Mouse (Mus musculus) urinary bladder, postnatal 14 days (tissue): ENCODE results near the gene Atraid.

Experiments used
- DNase-seq: peaks from one replicate; pipeline ENCODE4 v3.0.0; 2021; ENCODE audit warnings: low spot score

Gene Atraid

DNA sequence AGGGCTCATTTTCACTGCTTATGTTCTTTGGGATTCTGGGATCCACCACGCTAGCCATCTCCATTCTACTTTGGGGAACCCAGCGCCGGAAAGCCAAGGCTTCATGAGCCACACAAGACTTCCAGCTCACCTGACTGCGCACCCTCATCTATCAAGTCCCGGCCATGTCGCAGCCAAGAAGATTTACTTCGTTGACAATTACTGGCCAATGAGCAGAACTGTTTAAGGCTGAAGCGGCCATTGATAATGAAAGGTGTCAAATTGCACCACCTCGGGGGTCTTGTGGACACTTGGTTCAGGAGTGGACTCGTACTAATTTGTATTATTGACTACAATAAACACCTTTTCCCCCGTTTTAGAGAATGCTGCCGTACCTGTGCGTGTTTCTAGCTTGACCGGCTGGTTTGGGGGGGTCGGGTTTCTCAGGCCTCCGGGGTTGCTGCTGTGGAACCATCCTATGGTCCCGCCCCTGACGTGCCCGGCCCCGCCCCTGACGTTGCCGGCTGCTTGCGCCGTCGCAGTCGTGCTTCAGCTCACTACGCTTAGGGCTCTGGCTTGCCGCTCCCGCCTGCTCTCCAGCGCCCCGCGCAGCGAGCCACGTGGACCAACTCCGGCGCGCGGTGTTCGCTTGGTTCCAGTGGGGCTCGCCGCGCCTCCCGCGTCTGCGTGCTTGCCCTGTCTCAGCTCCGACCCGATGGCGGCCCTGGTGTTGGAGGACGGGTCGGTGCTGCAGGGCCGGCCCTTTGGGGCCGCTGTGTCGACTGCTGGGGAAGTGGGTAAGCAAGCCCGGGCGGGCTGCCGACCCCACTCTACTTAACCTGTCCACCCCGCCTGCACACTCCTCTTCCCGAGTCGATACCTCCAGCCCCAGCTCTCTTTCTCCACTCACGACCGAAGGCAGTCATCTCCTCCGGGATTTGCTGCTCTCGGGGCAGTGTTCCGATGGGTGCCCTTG is 6.4 kb downstream of the Atraid start, which contains the start of gene Cad:
Cad (plus strand) TSS at position 520 of the 955 bp plus-strand sequence.
- peak; percentile 96 for DNase-seq

DNA sequence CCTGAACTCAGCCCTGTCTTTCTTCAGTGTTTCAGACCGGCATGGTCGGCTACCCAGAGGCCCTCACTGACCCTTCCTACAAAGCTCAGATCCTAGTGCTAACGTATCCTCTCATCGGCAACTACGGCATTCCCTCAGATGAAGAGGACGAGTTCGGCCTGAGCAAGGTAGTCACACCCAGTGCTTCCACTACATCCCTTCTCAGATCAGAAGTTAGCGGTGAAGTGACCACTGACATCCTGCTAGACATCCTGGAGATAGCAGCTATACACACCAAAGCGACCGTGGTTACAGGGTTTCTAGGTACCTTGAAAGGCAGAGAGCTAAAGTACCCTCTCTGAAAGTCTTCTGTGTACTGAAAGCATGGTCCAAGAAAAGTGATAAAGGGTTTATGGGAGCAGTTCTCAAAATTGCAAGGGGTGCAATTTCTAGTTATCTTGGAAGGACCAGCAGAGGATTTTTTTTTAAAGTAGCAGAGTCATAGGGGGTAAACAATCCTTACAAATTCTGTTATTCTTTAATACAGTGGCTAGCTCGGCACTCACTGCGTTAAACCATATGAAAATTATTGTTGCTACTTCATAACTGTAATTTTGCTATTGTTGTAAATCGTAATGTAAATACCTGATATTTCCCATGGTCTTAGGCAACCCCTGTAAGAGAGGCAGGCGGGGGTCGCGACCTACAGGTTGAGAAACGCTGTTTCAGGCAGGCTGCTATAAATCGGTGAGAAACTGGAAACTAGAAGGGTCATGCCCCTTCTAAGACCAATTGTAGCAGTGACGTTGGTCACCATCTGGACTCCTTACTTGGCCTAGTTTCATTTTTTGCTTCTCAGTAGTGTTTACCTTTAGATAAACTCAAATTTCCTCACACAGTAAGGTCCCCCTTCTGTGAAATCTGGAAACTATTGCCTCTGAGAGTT is 7.4 kb downstream of the Atraid start:
- no peak for DNase-seq

DNA sequence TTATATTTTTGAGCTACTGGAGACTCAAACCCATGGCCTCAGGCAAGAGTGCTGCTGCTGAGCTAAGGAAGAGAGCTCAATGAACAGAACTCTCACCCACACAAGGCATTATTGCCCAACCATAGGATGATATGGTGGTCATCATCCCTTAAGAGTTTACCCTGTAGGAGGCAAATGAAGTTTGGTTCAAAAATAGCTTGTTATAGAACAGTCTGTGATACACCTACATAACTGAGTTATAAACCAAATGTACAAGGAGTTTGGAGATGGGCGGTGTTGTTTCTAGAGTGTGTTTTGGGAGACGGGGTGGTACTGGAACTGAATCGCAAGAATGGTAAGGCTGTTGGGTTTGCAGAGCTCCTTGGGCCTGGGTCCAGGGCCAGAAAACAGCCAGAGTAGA is 21.7 kb downstream of the Atraid start:
- DNase-seq = no peak

GRCm38 (mm10) chr5:31071059-31071458 is 22.9 kb downstream of the Atraid start:
- no peak for DNase-seq

GRCm38 (mm10) chr5:31071821-31072220 is 23.7 kb downstream of the Atraid start:
- no peak for DNase-seq

- no peak for DNase-seq
These were observed 25.1 kb downstream of the Atraid start for GRCm38 (mm10) chr5:31073176-31073575.

DNA sequence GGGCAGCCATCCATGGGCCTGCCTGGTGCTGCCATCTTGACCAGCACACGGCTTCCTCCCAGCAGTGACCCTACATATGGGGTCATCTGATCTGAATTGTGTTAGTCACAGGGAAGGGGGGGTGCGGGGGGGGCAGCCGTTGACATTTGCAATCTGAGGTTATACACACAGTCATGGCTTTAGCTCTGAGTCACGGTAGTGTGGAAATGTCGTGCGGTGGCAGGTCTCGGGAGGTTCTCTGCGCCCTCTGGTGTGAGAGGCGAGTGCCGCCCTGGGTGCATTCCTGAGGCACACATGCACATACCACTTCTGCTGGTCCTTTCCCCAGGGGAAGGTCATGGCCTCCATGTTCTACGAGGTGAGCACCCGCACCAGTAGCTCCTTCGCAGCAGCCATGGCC is 28.2 kb downstream of the Atraid start:
- DNase-seq = no peak

DNA sequence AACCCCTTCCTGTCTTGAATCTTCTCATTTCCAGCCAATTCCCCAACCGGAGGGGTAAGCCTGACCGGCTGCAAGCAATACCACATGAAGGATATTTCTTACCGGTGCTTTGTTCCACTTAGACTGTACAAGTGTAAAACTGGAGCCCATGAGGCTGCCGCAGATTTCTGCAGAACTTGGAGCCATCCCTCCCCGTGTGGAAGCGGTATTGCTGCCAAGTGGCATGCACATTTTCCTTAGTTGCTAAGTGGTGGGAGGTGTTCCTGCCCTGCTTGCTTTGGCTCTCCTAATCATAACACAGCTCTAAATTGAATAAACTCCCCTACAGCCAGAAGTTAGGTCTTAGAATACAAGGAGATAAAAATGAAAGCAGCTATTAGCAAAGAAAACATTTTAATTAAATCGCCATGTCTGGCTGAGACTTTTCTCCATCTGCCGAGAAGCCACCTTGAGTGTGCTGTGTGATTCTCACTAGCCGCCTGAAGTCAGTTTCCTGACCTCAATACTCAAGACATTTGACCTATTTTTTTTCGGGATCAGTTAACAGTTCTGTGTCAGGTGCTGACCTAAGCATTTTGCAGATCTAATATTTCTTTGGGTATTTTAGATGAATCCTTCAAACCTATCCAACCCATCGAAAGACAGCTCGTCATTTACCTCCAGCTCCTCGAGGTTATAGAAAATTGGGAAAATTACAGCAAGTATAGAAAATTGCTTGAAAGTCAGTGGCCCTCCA is 32.1 kb downstream of the Atraid start:
- DNase-seq = no peak

DNA sequence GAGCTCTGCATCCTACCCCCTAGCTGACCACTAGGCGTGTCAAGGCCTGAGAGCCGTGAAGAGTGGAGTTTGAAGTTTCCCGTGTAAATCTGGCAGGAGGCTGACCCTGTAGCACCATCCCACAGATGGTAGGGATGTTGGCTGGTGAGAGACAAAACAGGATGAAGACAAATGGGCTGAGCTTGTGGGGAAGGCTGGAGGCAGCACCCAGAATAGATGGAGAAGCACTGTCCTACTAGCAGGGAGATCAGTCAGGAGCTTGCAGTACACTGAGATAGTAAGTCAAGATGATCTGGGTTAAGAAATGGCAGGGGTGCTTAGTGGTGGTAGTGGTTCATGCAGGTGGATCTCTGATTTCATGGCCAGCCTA is 32.7 kb downstream of the Atraid start:
- no peak for DNase-seq

DNA sequence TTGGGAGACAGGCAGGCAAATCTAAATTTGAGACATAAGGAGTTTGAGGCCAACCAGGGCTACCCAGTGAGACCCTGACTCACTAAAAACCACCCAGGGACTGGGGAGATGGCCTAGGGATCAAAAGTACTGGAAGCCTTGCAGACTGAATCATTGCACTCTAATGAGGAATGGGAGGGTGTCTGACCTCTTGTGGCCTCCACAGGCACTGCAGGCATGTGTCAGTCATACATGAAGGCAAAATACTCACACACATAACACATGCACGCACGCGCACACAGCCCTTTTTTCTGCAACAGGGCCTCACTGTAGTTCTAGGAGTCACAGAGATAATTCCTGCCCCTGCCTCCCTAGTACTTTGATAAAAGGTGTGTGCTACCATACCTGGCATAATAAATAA is 33.3 kb downstream of the Atraid start:
- DNase-seq = peak; percentile 41

DNA sequence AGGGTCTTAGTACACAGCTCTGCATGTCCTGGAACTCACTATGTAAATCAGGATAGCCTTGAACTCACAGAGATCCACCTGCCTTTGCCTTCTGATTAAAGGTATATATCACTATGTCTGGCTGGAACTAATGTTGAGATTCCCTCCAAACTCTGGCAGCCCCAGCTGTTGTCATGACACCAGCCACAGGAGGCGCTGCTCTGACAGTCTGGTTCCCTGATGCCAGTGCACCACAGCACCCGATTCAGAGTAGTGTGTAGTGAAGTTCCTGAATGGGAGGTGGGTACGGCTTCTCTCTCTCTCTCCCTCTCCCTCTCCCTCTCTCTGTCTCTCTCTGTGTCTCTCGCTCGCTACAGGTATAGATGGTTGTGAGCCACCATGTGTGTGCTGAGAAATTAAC is 34.2 kb downstream of the Atraid start:
- peak; percentile 59 for DNase-seq

- no peak for DNase-seq
These were observed 35.0 kb downstream of the Atraid start for GRCm38 (mm10) chr5:31082935-31083625.

DNA sequence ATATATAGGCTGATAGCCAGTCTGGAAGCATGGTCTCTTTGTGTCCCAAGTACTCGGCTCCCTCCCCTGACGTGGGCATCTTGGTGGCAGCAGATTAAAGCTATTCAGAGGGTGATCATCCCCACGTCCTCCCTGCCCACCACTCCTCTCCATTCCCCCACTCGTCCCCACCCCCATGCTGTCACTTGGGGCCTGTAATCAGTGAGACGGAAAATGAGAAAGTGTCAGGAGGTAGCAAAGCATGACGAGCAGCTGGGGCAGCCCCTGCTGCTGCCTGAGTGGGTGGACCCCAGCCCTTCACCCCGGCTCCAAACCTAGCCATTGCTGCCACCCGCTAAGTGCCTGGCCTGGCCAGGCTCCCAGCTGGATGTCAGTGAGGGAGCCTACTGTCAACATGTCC is 35.8 kb downstream of the Atraid start:
- DNase-seq = no peak

- no peak for DNase-seq
These were observed 38.5 kb downstream of the Atraid start for GRCm38 (mm10) chr5:31086606-31087005.

DNA sequence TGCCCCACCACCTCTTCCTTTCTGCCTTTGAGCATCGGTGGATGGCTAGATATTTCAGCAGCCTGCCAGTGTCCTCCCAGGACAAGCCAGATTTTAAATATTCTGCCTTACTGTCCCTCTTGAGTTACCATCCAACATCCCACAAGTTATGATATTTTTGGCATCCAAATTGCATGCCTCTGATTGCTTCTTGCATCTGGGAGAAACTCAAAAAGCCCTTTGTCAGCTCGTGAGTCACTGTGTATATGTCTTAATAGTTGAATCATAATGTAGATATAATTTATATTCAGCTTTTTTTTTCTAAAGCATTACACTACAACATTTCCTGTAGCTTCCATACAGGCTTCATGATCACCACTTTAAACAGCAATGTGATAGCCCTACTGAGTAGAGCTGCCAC is 39.0 kb downstream of the Atraid start:
- DNase-seq = no peak

DNA sequence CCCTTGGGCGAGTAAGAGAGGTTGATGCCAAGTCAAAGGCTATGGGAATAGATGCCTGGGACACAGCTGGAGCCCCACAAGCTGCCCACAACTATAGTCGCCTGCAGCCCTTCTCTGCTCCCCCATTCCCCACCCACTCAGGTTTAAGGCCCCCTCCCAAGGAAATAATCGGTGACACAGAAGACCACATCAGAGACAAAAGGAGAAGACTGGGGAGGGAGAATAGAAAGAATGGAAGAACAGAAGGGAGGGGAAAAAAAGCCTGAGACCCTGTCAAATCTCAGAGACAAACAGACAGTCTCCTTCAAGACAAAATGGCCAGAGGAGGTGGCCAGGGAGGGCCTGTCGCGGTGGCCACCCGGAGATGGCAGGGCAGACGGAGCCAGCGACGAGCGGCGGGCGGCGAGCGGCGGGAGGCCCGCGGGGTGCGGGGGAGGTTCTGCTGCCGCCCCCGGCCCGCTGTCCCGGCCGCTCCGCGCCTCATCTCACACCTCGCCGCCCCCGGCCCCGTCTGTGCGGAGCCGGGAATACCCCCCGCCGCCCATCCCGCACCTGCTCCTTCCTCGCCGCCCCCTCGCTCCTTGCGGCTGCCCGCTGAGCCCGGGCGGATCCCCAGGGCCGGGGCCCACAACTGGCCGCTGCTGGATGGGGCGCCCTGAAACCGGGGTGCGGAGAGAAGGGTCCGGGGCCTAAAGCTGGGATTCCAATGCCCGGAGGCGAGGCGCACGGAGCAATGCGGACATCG is 44.3 kb downstream of the Atraid start:
- DNase-seq = no peak

DNA sequence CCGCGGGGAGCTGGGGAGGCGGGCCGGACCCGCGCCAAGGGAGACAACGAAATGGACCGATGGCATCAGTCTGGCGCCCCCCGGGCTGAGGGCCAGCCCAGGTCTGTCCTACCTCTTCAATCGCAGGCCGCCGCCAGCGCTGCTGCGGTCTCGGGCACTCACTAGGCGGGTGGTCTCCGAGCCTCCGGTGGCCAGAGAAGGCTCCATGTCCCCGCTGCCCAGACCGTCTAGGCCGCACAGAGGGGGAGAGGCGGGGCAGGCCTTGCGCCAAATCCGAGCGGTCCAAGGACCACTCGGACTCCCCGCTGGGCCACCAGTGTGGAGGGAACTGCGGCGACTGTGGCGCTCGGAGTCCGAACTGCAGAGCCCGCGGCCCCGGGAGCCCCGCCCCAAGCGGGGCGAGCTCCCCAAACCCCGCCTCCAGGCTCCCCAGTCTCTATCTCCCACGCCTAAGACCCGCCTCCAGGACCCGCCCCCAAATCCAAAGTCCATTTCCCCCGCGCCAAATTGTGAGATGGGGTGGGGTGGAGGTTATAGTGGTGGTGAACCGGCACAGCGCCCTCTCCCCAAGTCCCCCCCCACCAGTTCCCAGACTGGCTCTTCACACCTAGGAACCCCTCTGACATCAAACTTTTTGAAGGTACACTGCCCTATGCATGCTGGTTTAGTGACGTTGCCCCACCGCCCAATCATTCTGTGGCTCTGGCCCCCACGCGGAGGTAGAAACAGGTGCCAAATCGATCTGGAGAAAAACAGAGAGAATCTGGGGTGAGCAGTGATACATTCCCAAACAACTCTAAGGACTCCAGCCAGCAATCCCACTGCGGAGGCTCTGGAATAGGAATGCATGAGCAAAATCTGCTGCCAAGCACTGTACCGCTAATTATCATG is 45.3 kb downstream of the Atraid start:
- DNase-seq = no peak

DNA sequence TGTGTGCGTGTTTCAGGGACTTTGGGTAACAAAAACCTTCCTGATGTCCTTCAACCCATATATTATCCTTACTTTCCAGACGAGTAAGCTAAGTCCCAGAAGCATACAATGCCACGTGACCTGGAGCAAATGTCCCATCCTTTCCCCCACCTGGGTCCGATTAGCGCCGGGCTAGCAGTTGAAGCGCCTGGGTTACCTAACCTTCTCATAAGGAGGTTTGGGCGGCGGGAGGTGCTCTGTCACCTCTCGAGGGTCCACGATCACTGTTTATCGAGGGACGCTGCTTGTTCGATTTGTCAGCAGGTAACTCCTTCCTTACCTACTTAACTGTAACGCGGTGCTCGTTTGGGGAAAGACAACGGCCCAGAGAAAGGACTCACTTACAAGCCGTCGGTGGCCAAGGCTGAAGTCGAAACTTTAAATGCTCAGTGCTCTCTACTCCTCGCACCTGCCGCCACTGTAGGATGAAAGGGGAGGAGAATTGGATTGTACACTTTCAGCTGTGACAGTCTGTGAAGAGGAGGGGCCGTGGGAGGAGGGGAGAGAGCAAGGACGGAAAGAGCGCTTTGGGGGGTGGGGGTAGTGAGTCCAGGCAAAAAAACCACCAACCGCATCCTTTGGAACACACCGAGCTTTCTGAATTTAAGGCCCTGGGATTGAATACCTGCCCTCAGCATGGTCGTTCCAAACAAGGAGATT is 46.1 kb downstream of the Atraid start:
- DNase-seq = no peak
